Mouse (Mus musculus) small intestine, adult 10 weeks (tissue): ENCODE measurements around the gene Dcpp2. TPM values are rescaled to one million over a fixed set of nuclear protein-coding genes. Genes with fewer than 3 reads are reported as not detected.

Source experiments
- polyA plus RNA-seq: library from polyadenylated mRNA; stranded (reverse); fragments of 350-450 nt; fragmentation: Illumina TruSeq; extraction: RNeasy Lipid Tissue Mini Kit (QIAGEN cat#74804); gene quantifications from one replicate; pipeline ENCODE4 v1.2.3, GENCODE M21; 2014; ENCODE audit warnings: low replicate concordance

Gene Dcpp2
- polyA plus RNA-seq, result not detected

DNA sequence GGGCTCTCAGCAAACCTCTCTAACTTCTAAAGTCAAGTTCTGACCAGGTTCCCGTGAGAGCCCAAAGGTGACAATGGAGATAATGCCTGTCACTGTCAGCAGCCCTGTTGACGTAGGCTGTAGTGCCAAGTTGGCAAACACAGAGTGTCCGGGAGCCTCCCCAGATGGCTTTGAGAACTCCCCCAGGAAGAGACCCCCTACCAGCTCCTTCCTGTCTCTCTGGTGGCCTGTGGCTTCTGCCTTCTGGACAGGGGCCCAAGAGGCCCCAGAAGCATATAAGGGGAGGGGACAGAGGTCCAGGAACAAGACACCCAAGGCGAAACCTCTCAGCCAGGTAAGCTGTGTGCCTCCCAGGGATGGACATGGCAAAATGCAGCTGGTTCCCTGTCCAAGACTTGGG, at the start of gene Dcpp2, which contains the start of gene Dcpp1:
Gene Dcpp2 (plus strand): TSS at position 305 of the 400 bp plus-strand sequence.
Gene Dcpp1 (plus strand): TSS at position 301 of the 400 bp plus-strand sequence.

DNA sequence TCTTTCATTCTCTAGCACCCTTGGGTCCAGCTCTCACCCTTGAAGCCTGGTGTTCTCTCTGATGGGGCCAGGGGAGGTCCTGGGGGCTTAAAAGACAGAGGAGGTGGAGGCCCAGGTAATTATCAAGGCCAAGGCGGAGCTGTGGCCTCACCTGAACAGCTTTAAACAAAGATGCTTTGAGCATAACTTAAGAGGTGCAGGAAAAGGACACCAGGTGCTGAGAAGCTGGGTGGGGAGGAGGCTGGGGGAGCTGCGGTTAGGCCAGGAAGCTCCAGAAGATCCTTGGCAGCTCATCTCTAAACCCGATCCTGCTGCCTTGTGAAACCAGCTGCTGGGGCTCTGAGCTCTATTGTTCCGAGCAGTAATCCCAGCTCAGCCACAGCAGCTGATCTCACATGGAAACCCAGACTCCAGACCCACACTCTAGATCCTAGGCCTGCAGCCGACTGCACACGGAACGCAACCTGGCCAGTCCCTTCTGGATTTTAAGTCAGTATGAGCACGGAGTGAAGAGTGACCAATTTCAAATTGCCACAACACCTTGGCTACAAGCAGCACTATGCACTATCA, 44.6 kb upstream of the Dcpp2 start, which contains the start of gene Prss33:
Gene Prss33 (minus strand): TSS at position 51 of the 570 bp plus-strand sequence.

GRCm38 (mm10) chr17:23843812-23844273, 36.8 kb upstream of the Dcpp2 start, which contains the start of the genes Prss32 and Prss41:
Gene Prss32, plus strand, starts transcription at chr17:23843855.
Gene Prss41, minus strand, starts transcription at chr17:23844172.

DNA sequence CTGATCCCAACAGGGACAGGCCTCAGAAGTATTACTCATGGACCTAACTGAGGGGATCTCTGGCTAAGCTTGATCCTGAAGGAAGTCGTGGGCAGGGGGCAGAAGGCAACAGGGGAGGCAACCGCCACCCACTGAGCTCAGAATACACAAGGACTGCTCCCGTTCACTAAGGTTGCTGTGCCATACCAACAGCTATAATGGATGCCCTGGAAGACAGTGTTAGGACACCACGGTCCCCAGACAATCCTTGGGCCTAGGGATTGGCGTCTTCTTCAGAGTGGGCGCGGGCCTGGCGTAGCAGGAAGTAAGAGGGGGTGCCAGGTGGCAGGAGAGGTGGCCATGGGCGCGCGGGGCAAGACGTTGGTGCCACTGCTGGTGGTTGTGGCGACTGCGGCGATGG, 12.9 kb upstream of the Dcpp2 start, which contains the start of gene Prss21:
Gene Prss21 (plus strand): TSS at position 301 of the 400 bp plus-strand sequence.

GRCm38 (mm10) chr17:23917158-23917557, 36.5 kb downstream of the Dcpp2 start, which contains the start of gene Dcpp3:
Gene Dcpp3, plus strand, starts transcription at chr17:23917458.

GRCm38 (mm10) chr17:23941372-23941771, 60.7 kb downstream of the Dcpp2 start, which contains the start of gene Sbp:
Gene Sbp, plus strand, starts transcription at chr17:23941672.

Other genes starting within 250 kb of the Dcpp2 start
- gene Mmp25, start 235.6 kb upstream of the Dcpp2 start, polyA plus RNA-seq, result 0.82 TPM
- 0.85 TPM for gene Bicdl2, start 220.4 kb upstream of the Dcpp2 start, polyA plus RNA-seq
- gene Hcfc1r1, start 207.3 kb upstream of the Dcpp2 start, polyA plus RNA-seq, result 2.0 TPM
- 3.2 TPM for gene Thoc6, start 207.0 kb upstream of the Dcpp2 start, polyA plus RNA-seq
- gene Tnfrsf12a, start 203.4 kb upstream of the Dcpp2 start, polyA plus RNA-seq, result not detected
- gene Cldn6, start 201.6 kb upstream of the Dcpp2 start, polyA plus RNA-seq, result not detected
- not detected for gene Cldn9, start 196.9 kb upstream of the Dcpp2 start, polyA plus RNA-seq
- not detected for gene 1520401A03Rik, start 158.1 kb upstream of the Dcpp2 start, polyA plus RNA-seq
- 1.6 TPM for gene Pkmyt1, start 154.5 kb upstream of the Dcpp2 start, polyA plus RNA-seq
- 6.4 TPM for gene Paqr4, start 140.0 kb upstream of the Dcpp2 start, polyA plus RNA-seq
- not detected for gene Kremen2, start 135.0 kb upstream of the Dcpp2 start, polyA plus RNA-seq
- 0.78 TPM for gene Flywch1, start 109.3 kb upstream of the Dcpp2 start, polyA plus RNA-seq
- not detected for gene Flywch2, start 94.8 kb upstream of the Dcpp2 start, polyA plus RNA-seq
- gene Srrm2, start 90.3 kb upstream of the Dcpp2 start, polyA plus RNA-seq, result 109 TPM
- gene Elob, start 51.7 kb upstream of the Dcpp2 start, polyA plus RNA-seq, result 18.9 TPM
- gene Prss33, start 44.8 kb upstream of the Dcpp2 start, polyA plus RNA-seq, result not detected
- 6.8 TPM for gene Prss32, start 37.0 kb upstream of the Dcpp2 start, polyA plus RNA-seq
- gene Prss41, start 36.7 kb upstream of the Dcpp2 start, polyA plus RNA-seq, result 1.1 TPM
- not detected for gene Prss21, start 12.8 kb upstream of the Dcpp2 start, polyA plus RNA-seq
- not detected for gene Dcpp1, start within 50 bp of the Dcpp2 start, polyA plus RNA-seq
- not detected for gene Dcpp3, start 36.6 kb downstream of the Dcpp2 start, polyA plus RNA-seq
- gene Sbp, start 60.8 kb downstream of the Dcpp2 start, polyA plus RNA-seq, result not detected
- not detected for gene Sbpl, start 74.4 kb downstream of the Dcpp2 start, polyA plus RNA-seq
- 4.3 TPM for gene Prss30, start 99.7 kb downstream of the Dcpp2 start, polyA plus RNA-seq
- gene Prss22, start 117.2 kb downstream of the Dcpp2 start, polyA plus RNA-seq, result not detected
- gene Prss27, start 157.3 kb downstream of the Dcpp2 start, polyA plus RNA-seq, result not detected
- 107 TPM for gene Kctd5, start 192.6 kb downstream of the Dcpp2 start, polyA plus RNA-seq